Mouse (Mus musculus) heart, embryonic 12.5 days (tissue): Measurements from ENCODE around the gene Wapl. TPM values are rescaled to one million over a fixed set of nuclear protein-coding genes. Genes with fewer than 3 reads are reported as not detected.

Experiments used
- ATAC-seq: fragments of 200-750 bp; cut with Nextera tagmentation; 2 replicates; pipeline ENCODE4 v1.8.0; 2017; ENCODE audit warnings: moderate TSS enrichment, moderate library complexity; ENCODE audit not compliant: insufficient number of reproducible peaks, low FRiP score
- H3K27ac ChIP-seq: fragments of 300-500 bp; sonication (generic); 2 replicates; pipeline ENCODE4 v1.5.1; 2016; ENCODE audit warnings: mild to moderate bottlenecking, moderate library complexity; ENCODE audit not compliant: poor library complexity, severe bottlenecking
- H3K27me3 ChIP-seq: fragments of 300-500 bp; sonication (generic); replicated peaks from 2 replicates; pipeline ENCODE4 v1.6.1; 2016; ENCODE audit warnings: mild to moderate bottlenecking, moderate library complexity
- H3K36me3 ChIP-seq: fragments of 300-500 bp; sonication (generic); 2 replicates; pipeline ENCODE4 v1.6.1; 2016; ENCODE audit warnings: mild to moderate bottlenecking, moderate library complexity
- H3K4me1 ChIP-seq: fragments of 300-500 bp; sonication (generic); replicated peaks from 2 replicates; pipeline ENCODE4 v1.6.1; 2016; ENCODE audit warnings: mild to moderate bottlenecking
- H3K4me2 ChIP-seq: fragments of 300-500 bp; sonication (generic); 2 replicates; pipeline ENCODE4 v1.6.1; 2016; ENCODE audit warnings: mild to moderate bottlenecking, moderate library complexity
- H3K4me3 ChIP-seq: fragments of 300-500 bp; sonication (generic); 2 replicates; pipeline ENCODE4 v1.5.1; 2016; ENCODE audit warnings: mild to moderate bottlenecking
- H3K9ac ChIP-seq: fragments of 300-500 bp; sonication (generic); 2 replicates; pipeline ENCODE4 v1.6.1; 2016; ENCODE audit warnings: mild to moderate bottlenecking, moderate library complexity
- H3K9me3 ChIP-seq: fragments of 300-500 bp; sonication (generic); replicated peaks from 2 replicates; pipeline ENCODE4 v1.6.1; 2016; ENCODE audit warnings: mild to moderate bottlenecking, moderate library complexity
- WGBS: fragments of 180-500 bp; shearing (Covaris S2); methylation state at CpG from one replicate; pipeline ENCODE4 v1.1.7; 2016; 5-methylcytosine and 5-hydroxymethylcytosine counted together
- polyA plus RNA-seq: library from polyadenylated mRNA; unstranded; fragments of >200 nt; fragmentation: Nextera tagmentation; extraction: Ambion mirVana; gene quantifications from 2 replicates; pipeline ENCODE4 v1.2.1, GENCODE M21; 2016

Wapl gene
- polyA plus RNA-seq, 1 experiment from 2014 or later, result 24.0 TPM

GRCm38 (mm10) chr14:34661621-34662477, 11.9 kb upstream of the Wapl start:
- Histone ChIP-seq H3K4me1 (peaks cover 15% of the 10 kb centered on the region), H3K4me2 (peak overlapping the region; percentile 98), H3K27me3 (no peaks in the 10 kb centered on the region), H3K4me3 (peak overlapping the region; percentile 63), H3K36me3 (no peaks in the 10 kb centered on the region), H3K9me3 (peaks cover 8% of the 10 kb centered on the region; the same call in 1 of the 2 replicates), H3K9ac (peak overlapping the region; percentile 60), H3K27ac (peak overlapping the region; percentile 38)
- peak; percentile 84 for ATAC-seq
- under 1% methylated on average over 39 of the region's 39 CpGs for WGBS

GRCm38 (mm10) chr14:34662478-34662826, 11.3 kb upstream of the Wapl start:
- Histone ChIP-seq H3K9ac (peak overlapping the region; percentile 60), H3K27ac (peak overlapping the region; percentile 38; the same call in 1 of the 2 replicates), H3K4me3 (peak overlapping the region; percentile 63), H3K36me3 (no peaks in the 10 kb centered on the region), H3K9me3 (peaks cover 3% of the 10 kb centered on the region; the same call in 1 of the 2 replicates), H3K27me3 (no peaks in the 10 kb centered on the region), H3K4me1 (peaks cover 15% of the 10 kb centered on the region), H3K4me2 (peak overlapping the region; percentile 98)
- ATAC-seq, result no peak
- 14% methylated on average over 4 of the region's 4 CpGs for WGBS

- no peaks in the 10 kb centered on the region for H3K27me3 ChIP-seq
- H3K27ac ChIP-seq, result no peak overlapping the region
- 86% methylated on average over 1 of the region's 1 CpGs for WGBS
- H3K4me2 ChIP-seq, result no peak overlapping the region
- H3K4me3 ChIP-seq, result no peak overlapping the region
- H3K4me1 ChIP-seq, result peaks cover 15% of the 10 kb centered on the region
- H3K9ac ChIP-seq, result no peak overlapping the region
- no peaks in the 10 kb centered on the region for H3K36me3 ChIP-seq
- no peaks in the 10 kb centered on the region for H3K9me3 ChIP-seq
- no peak for ATAC-seq
Observed at GRCm38 (mm10) chr14:34663381-34663780, 10.3 kb upstream of the Wapl start.

- no peak for ATAC-seq
- Histone ChIP-seq H3K9me3 (no peaks in the 10 kb centered on the region), H3K27me3 (no peaks in the 10 kb centered on the region), H3K9ac (no peak overlapping the region), H3K4me2 (no peak overlapping the region), H3K4me1 (no peaks in the 10 kb centered on the region), H3K4me3 (no peak overlapping the region), H3K27ac (no peak overlapping the region), H3K36me3 (no peaks in the 10 kb centered on the region)
- 44% methylated on average over 3 of the region's 3 CpGs for WGBS
Observed at GRCm38 (mm10) chr14:34669082-34669481, 4.6 kb upstream of the Wapl start.

- Histone ChIP-seq H3K9ac (no peak overlapping the region), H3K27ac (no peak overlapping the region), H3K4me3 (no peak overlapping the region), H3K36me3 (no peaks in the 10 kb centered on the region), H3K9me3 (no peaks in the 10 kb centered on the region), H3K27me3 (no peaks in the 10 kb centered on the region), H3K4me2 (no peak overlapping the region), H3K4me1 (no peaks in the 10 kb centered on the region)
- ATAC-seq, result no peak
- 50% methylated on average over 2 of the region's 2 CpGs for WGBS
Observed at GRCm38 (mm10) chr14:34670256-34670655, 3.5 kb upstream of the Wapl start.

- WGBS, result under 1% methylated on average over 52 of the region's 52 CpGs
- H3K36me3 ChIP-seq, result peaks cover 12% of the 10 kb centered on the region
- H3K9me3 ChIP-seq, result no peaks in the 10 kb centered on the region
- H3K4me2 ChIP-seq, result peak overlapping the region; percentile 86
- peak overlapping the region; percentile 99 for H3K9ac ChIP-seq
- ATAC-seq, result peak; percentile 63
- peak overlapping the region; percentile 95 for H3K27ac ChIP-seq
- H3K27me3 ChIP-seq, result no peaks in the 10 kb centered on the region
- H3K4me3 ChIP-seq, result peak overlapping the region; percentile 96
- 0 out of 2 replicates have a peak, but pooled peaks cover 3% of the 10 kb centered on the region for H3K4me1 ChIP-seq
Observed at GRCm38 (mm10) chr14:34674229-34674791, 582 bp downstream of the Wapl start.

GRCm38 (mm10) chr14:34674932-34675331, 1.2 kb downstream of the Wapl start:
- Histone ChIP-seq H3K4me3 (peak overlapping the region; percentile 96), H3K4me1 (0 out of 2 replicates have a peak, but pooled peaks cover 3% of the 10 kb centered on the region), H3K27me3 (no peaks in the 10 kb centered on the region), H3K9me3 (no peaks in the 10 kb centered on the region), H3K4me2 (peak overlapping the region; percentile 86), H3K9ac (peak overlapping the region; percentile 99), H3K27ac (peak overlapping the region; percentile 95), H3K36me3 (peaks cover 12% of the 10 kb centered on the region)
- WGBS, result 21% methylated on average over 9 of the region's 9 CpGs
- no peak for ATAC-seq

- Histone ChIP-seq H3K4me2 (no peak overlapping the region; the same call in 1 of the 2 replicates), H3K9me3 (no peaks in the 10 kb centered on the region), H3K36me3 (peaks cover 14% of the 10 kb centered on the region), H3K27me3 (no peaks in the 10 kb centered on the region), H3K4me1 (0 out of 2 replicates have a peak, but pooled peaks cover 3% of the 10 kb centered on the region), H3K4me3 (no peak overlapping the region), H3K27ac (no peak overlapping the region), H3K9ac (no peak overlapping the region)
- WGBS, result 63% methylated on average over 5 of the region's 5 CpGs
- ATAC-seq, result no peak
Observed at GRCm38 (mm10) chr14:34675347-34675865, 1.7 kb downstream of the Wapl start.

- Histone ChIP-seq H3K9ac (no peak overlapping the region), H3K27me3 (no peaks in the 10 kb centered on the region), H3K9me3 (no peaks in the 10 kb centered on the region), H3K4me2 (no peak overlapping the region), H3K4me1 (peaks cover 3% of the 10 kb centered on the region; the same call in 1 of the 2 replicates), H3K4me3 (no peak overlapping the region), H3K27ac (no peak overlapping the region), H3K36me3 (peaks cover 30% of the 10 kb centered on the region)
- 75% methylated on average over 2 of the region's 2 CpGs for WGBS
- no peak for ATAC-seq
Observed at GRCm38 (mm10) chr14:34680815-34681214, 7.1 kb downstream of the Wapl start.

GRCm38 (mm10) chr14:34684989-34685388, 11.3 kb downstream of the Wapl start:
- H3K9me3 ChIP-seq, result no peaks in the 10 kb centered on the region
- no peaks in the 10 kb centered on the region; the same call in 1 of the 2 replicates for H3K4me1 ChIP-seq
- H3K27ac ChIP-seq, result no peak overlapping the region
- ATAC-seq, result no peak
- no peak overlapping the region for H3K9ac ChIP-seq
- peaks cover 21% of the 10 kb centered on the region for H3K36me3 ChIP-seq
- no peak overlapping the region for H3K4me3 ChIP-seq
- no peaks in the 10 kb centered on the region for H3K27me3 ChIP-seq
- H3K4me2 ChIP-seq, result no peak overlapping the region

- 97% methylated on average over 4 of the region's 4 CpGs for WGBS
Observed at GRCm38 (mm10) chr14:34693970-34694369, 20.2 kb downstream of the Wapl start.

More at GRCm38 (mm10) chr14:34693970-34694369, 20.2 kb downstream of the Wapl start:
- no peak overlapping the region for H3K9ac ChIP-seq
- H3K36me3 ChIP-seq, result peaks cover 39% of the 10 kb centered on the region
- H3K4me1 ChIP-seq, result no peaks in the 10 kb centered on the region
- H3K27me3 ChIP-seq, result no peaks in the 10 kb centered on the region
- no peaks in the 10 kb centered on the region for H3K9me3 ChIP-seq
- ATAC-seq, result no peak
- no peak overlapping the region for H3K4me3 ChIP-seq
- no peak overlapping the region for H3K27ac ChIP-seq
- H3K4me2 ChIP-seq, result no peak overlapping the region
